Mouse (Mus musculus) hindbrain, embryonic 15.5 days (tissue): ENCODE measurements around the gene Gli1. TPM values are rescaled to one million over a fixed set of nuclear protein-coding genes. Genes with fewer than 3 reads are reported as not detected.
"Not testable (repeated sequence)": the region's sequence is repeated elsewhere in the genome, so short reads cannot be mapped to it uniquely, and the experiment has no call there.

Experiments
- ATAC-seq: fragments of 200-750 bp; cut with Nextera tagmentation; 2 replicates; pipeline ENCODE4 v1.8.0; 2017; ENCODE audit warnings: low read depth, moderate number of reproducible peaks, moderate TSS enrichment; ENCODE audit not compliant: low FRiP score
- H3K27ac ChIP-seq: fragments of 300-500 bp; sonication (generic); replicated peaks from 2 replicates; pipeline ENCODE4 v1.5.1; 2015; ENCODE audit warnings: mild to moderate bottlenecking, inconsistent platforms
- H3K27me3 ChIP-seq: fragments of 300-500 bp; sonication (generic); 2 replicates; pipeline ENCODE4 v1.6.1; 2015; ENCODE audit warnings: control low read depth, inconsistent platforms
- H3K36me3 ChIP-seq: fragments of 300-500 bp; sonication (generic); 2 replicates; pipeline ENCODE4 v1.6.1; 2015; ENCODE audit warnings: control low read depth, inconsistent platforms
- H3K4me1 ChIP-seq: fragments of 300-500 bp; sonication (generic); replicated peaks from 2 replicates; pipeline ENCODE4 v1.6.1; 2015; ENCODE audit warnings: control low read depth, inconsistent platforms
- H3K4me2 ChIP-seq: fragments of 300-500 bp; sonication (generic); 2 replicates; pipeline ENCODE4 v1.6.1; 2015; ENCODE audit warnings: moderate library complexity, mild to moderate bottlenecking, inconsistent platforms
- H3K4me3 ChIP-seq: fragments of 300-500 bp; sonication (generic); 2 replicates; pipeline ENCODE4 v1.5.1; 2015; ENCODE audit warnings: mild to moderate bottlenecking, inconsistent platforms
- H3K9ac ChIP-seq: fragments of 300-500 bp; sonication (generic); 2 replicates; pipeline ENCODE4 v1.6.1; 2015; ENCODE audit warnings: inconsistent platforms
- H3K9me3 ChIP-seq: fragments of 300-500 bp; sonication (generic); 2 replicates; pipeline ENCODE4 v1.6.1; 2016; ENCODE audit warnings: control low read depth, inconsistent platforms
- WGBS: fragments of 180-500 bp; shearing (Covaris S2); methylation state at CpG from one replicate; pipeline ENCODE4 v1.1.7; 2015; 5-methylcytosine and 5-hydroxymethylcytosine counted together
- polyA plus RNA-seq: library from polyadenylated mRNA; unstranded; fragments of >200 nt; fragmentation: Nextera tagmentation; extraction: Ambion mirVana; gene quantifications from 2 replicates; pipeline ENCODE4 v1.2.1, GENCODE M21; 2015

Gene Gli1
- polyA plus RNA-seq, 1 experiment from 2014 or later = 2.0 TPM

GRCm38 (mm10) chr10:127313516-127313915, 28.3 kb downstream of the Gli1 start:
- WGBS = 90% methylated on average over 5 of the region's 5 CpGs
- not testable (repeated sequence) for H3K9me3 ChIP-seq, H3K27me3 ChIP-seq, H3K4me3 ChIP-seq, H3K27ac ChIP-seq, H3K36me3 ChIP-seq, H3K4me2 ChIP-seq, H3K9ac ChIP-seq, ATAC-seq
- peaks cover 20% of the 10 kb centered on the region for H3K4me1 ChIP-seq

- ATAC-seq = no peak
- Histone ChIP-seq H3K9me3 (no peaks in the 10 kb centered on the region), H3K4me2 (no peak overlapping the region), H3K9ac (no peak overlapping the region), H3K4me1 (peaks cover 20% of the 10 kb centered on the region), H3K27ac (no peak overlapping the region), H3K4me3 (no peak overlapping the region), H3K27me3 (no peaks in the 10 kb centered on the region), H3K36me3 (peaks cover 7% of the 10 kb centered on the region)
- 85% methylated on average over 4 of the region's 4 CpGs for WGBS
Observed at GRCm38 (mm10) chr10:127312858-127313257, 28.9 kb downstream of the Gli1 start.

- Histone ChIP-seq H3K27ac (peak overlapping the region; percentile 78), H3K36me3 (peaks cover 12% of the 10 kb centered on the region), H3K9ac (peak overlapping the region; percentile 92), H3K4me1 (peaks cover 20% of the 10 kb centered on the region), H3K4me3 (peak overlapping the region; percentile 91), H3K27me3 (no peaks in the 10 kb centered on the region), H3K9me3 (no peaks in the 10 kb centered on the region), H3K4me2 (peak overlapping the region; percentile 81)
- 0 out of 2 replicates have a peak, but pooled peaks have one; percentile 10 for ATAC-seq
- WGBS = 3% methylated on average over 4 of the region's 4 CpGs
Observed at GRCm38 (mm10) chr10:127312356-127312676, 29.5 kb downstream of the Gli1 start.

DNA sequence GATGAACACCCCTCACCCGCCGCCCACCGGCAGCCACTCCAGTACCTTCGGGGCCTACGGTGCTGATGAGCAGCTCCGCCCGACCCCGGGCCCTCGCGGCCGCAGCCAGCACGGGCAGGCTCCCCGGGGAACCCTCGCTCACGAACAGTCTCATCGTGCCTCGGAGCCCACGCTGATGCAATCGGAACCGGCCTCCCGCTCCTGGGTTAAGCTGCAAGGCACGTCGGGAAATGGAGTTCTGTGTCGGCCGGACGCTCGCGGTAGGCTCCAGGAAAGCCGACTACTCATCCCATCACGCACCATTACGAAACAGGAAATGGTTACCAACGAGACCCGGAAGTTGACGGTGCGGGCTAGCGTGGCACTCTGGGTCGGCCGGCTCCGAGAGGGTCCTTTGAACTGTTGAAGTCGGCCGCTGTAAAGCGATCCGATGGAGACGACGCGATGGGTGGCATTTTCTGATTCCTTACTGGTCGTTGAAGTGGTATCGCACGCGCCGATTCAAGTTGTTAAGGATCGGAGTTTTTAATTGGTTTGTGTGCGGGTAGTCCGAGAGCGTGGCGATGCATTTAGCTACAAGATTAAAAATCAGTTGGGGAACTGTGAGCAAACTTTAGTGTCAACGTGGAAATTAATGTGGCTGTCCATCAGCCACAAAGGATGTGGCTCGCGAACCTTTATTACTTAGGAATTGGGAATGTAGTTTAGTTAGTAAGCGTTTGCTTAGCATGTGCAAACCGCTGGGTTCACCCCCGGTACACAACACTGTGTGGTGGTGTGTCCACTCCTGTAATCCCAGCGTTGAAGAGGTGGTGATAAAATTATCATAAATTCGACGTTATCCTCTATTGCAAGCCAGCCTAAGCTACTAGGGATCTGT, 30.1 kb downstream of the Gli1 start, which contains the start of gene Mars:
Gene Mars, minus strand, starts transcription at position 311 of the 880 bp plus-strand sequence.
- peak; percentile 97 for ATAC-seq

GRCm38 (mm10) chr10:127310523-127311475, 31.0 kb downstream of the Gli1 start:
- peaks cover 24% of the 10 kb centered on the region for H3K36me3 ChIP-seq
- peak overlapping the region; percentile 92 for H3K9ac ChIP-seq
- H3K9me3 ChIP-seq = no peaks in the 10 kb centered on the region
- peak overlapping the region; percentile 91 for H3K4me3 ChIP-seq
- WGBS = 39% methylated on average over 23 of the region's 23 CpGs
- peak overlapping the region; percentile 81 for H3K4me2 ChIP-seq
- H3K4me1 ChIP-seq = peaks cover 20% of the 10 kb centered on the region
- no peaks in the 10 kb centered on the region for H3K27me3 ChIP-seq
- peak; percentile 58 for ATAC-seq
- H3K27ac ChIP-seq = peak overlapping the region; percentile 78

More for the DNA sequence above, 30.1 kb downstream of the Gli1 start, which contains the start of gene Mars:
- under 1% methylated on average over 64 of the region's 65 CpGs for WGBS
- peaks cover 17% of the 10 kb centered on the region for H3K36me3 ChIP-seq
- H3K9me3 ChIP-seq = no peaks in the 10 kb centered on the region
- peak within 1 kb of the TSS; percentile 78 for H3K27ac ChIP-seq
- H3K9ac ChIP-seq = peak within 1 kb of the TSS; percentile 92
- H3K4me3 ChIP-seq = peak within 1 kb of the TSS; percentile 91
- H3K27me3 ChIP-seq = no peaks in the 10 kb centered on the region
- H3K4me2 ChIP-seq = peak within 1 kb of the TSS; percentile 81
- H3K4me1 ChIP-seq = peaks cover 20% of the 10 kb centered on the region

DNA sequence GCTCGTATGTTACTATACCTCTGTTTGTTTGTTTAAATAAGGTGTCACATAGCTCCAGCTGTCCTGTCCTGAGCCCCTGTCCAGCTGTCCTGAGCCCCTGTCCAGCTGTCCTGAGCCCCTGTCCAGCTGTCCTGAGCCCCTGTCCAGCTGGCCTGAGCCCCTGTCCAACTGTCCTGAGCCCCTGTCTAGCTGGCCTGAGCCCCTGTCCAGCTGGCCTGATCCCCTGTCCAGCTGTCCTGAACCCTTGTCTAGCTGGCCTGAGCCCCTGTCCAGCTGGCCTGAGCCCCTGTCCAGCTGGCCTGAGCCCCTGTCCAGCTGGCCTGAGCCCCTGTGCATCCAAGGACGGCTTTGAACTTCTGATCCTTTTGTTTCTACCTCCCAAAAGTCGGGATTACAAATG, 32.6 kb downstream of the Gli1 start:
- 86% methylated on average over 3 of the region's 3 CpGs for WGBS
- peaks cover 20% of the 10 kb centered on the region for H3K4me1 ChIP-seq
- not testable (repeated sequence) for H3K4me2 ChIP-seq, ATAC-seq, H3K9me3 ChIP-seq, H3K4me3 ChIP-seq, H3K27ac ChIP-seq, H3K9ac ChIP-seq, H3K27me3 ChIP-seq
- H3K36me3 ChIP-seq = peaks cover 41% of the 10 kb centered on the region

DNA sequence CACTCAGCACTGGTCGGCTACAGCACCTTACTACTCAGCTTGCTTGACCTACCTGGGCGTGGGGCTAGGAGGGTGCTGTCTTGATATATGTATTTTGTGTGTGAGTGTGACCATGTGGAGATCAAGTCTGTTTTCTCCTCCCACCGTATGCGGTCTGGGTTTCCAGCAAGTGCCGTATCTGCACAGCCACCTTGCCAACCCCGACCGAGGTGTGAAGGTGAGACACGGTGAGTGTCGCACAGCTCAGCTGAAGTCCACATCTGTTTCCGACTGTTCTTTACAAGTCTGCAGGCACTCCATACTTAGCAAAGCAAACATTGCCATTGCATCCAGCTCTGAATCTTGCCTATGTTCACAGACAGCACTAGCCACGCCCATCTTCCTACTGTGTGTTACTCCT, 38.6 kb downstream of the Gli1 start:
- H3K9ac ChIP-seq = no peak overlapping the region
- no peak overlapping the region for H3K4me2 ChIP-seq
- H3K36me3 ChIP-seq = peaks cover 91% of the 10 kb centered on the region
- 94% methylated on average over 11 of the region's 11 CpGs for WGBS
- no peaks in the 10 kb centered on the region for H3K9me3 ChIP-seq
- no peaks in the 10 kb centered on the region for H3K4me1 ChIP-seq
- H3K4me3 ChIP-seq = no peak overlapping the region
- no peak overlapping the region for H3K27ac ChIP-seq
- H3K27me3 ChIP-seq = no peaks in the 10 kb centered on the region
- no peak for ATAC-seq

DNA sequence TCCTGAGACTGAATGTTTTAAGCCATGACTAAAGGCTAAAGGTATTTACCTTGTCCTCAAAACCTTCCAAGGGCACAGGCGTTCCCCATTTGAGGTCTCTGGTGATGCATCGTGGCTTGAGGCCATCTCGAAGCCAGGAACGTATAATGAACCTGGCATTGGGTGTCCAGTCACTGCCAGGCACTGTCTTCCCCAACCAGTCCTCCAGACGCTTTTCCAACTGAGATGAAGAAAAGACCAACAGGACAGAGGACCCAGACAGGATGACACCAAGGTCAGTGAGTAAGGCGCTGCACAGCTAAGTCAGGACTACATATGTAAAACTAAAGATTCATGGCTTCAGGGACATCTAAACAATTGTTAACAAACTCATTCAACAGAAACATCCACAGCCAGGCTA, 41.4 kb downstream of the Gli1 start:
- Histone ChIP-seq H3K9me3 (no peaks in the 10 kb centered on the region), H3K9ac (no peak overlapping the region), H3K36me3 (peaks cover 90% of the 10 kb centered on the region), H3K4me1 (no peaks in the 10 kb centered on the region), H3K27ac (no peak overlapping the region), H3K4me3 (no peak overlapping the region), H3K4me2 (no peak overlapping the region), H3K27me3 (no peaks in the 10 kb centered on the region)
- WGBS = 96% methylated on average over 6 of the region's 6 CpGs
- ATAC-seq = no peak

DNA sequence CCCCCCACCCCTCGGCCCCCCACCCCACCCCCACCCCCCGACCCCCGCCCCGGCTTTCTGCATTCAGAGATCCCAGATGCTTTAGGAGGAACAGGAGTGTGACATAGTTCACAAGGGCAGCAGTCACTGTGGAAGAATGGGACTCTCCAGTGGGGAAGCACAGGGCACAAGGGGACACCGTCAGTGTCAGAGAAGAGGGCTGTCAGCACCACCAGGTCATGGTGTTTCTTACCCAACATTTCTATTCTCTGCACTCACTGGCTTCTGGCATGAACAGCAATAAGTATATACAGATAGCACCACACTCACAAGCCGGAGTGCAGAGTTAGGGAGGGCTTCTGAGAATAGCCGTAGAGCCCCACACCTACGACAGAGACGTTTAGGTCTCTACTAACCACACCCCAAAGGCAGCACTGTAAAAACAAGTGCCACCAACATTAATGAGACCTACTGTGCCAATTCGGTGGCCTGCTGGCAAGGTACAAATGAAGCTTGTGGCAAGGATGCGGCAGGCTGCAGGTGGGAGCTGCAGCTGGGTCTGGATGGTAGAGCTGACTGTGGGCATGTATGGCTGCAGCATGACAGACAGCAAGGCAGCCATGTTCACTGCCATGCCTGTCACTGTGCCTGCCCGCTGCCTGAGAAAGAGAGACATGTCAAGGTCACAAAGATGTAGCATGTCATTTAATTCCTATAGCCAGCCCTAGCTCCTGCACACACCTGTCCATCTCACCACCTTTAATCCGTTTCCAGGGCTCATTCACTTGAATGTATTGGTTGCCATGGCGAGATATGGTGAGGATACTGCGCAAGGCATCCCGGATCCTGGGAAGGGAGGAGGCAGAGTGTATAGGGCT, 44.5 kb downstream of the Gli1 start:
- no peaks in the 10 kb centered on the region for H3K27me3 ChIP-seq
- no peak overlapping the region for H3K27ac ChIP-seq
- WGBS = 93% methylated on average over 16 of the region's 16 CpGs
- no peak for ATAC-seq
- H3K4me2 ChIP-seq = no peak overlapping the region
- H3K9ac ChIP-seq = no peak overlapping the region
- no peaks in the 10 kb centered on the region for H3K9me3 ChIP-seq
- peaks cover 78% of the 10 kb centered on the region for H3K36me3 ChIP-seq
- H3K4me3 ChIP-seq = no peak overlapping the region
- H3K4me1 ChIP-seq = peaks cover 4% of the 10 kb centered on the region

DNA sequence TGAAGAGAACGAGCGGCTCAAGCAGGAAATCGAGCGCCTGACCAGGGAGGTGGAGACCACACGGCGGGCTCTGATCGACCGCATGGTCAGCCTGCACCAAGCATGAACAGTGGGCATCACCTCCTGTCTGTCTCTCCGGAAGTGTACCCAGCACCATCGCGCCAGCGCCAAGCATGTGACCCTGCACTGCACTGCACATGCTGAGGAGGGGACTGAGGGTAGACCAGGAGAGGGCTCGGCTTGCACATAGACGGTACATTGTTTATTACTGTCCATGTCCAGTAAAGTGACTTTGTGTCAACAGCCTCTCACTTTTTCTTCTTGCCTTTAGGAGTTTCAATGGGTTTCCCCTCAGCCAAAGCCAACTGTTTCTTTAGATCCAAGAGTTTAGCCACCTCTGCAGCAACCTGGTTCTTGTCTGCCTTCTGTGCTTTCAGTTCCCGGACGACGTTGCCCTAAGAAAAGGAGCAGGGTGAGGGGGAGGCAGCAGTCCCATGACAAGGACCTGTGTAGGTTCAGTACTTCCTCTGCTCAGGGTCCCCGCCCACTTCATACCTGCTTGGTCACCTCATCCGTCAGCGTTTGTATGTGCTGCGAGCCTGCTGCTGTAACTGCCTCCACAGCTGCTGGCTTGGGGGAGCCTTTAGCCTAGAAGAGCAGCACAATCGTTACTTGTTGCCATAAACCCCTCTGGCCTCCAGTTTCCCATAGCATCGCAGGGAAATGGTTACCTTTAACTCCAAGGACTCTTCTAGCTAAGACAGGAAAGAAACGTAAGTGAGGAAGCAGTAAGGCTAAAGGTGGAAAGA, 45.6 kb downstream of the Gli1 start:
- 93% methylated on average over 24 of the region's 24 CpGs for WGBS
- Histone ChIP-seq H3K27me3 (no peaks in the 10 kb centered on the region), H3K4me2 (no peak overlapping the region), H3K36me3 (peaks cover 68% of the 10 kb centered on the region), H3K4me1 (peaks cover 15% of the 10 kb centered on the region), H3K9me3 (no peaks in the 10 kb centered on the region), H3K9ac (no peak overlapping the region), H3K4me3 (no peak overlapping the region), H3K27ac (no peak overlapping the region)
- ATAC-seq = no peak
